Mouse (Mus musculus) liver, adult 2 months (tissue): ENCODE data around the gene Cldn17. TPM values are rescaled to one million over a fixed set of nuclear protein-coding genes. Genes with fewer than 3 reads are reported as not detected.

ENCODE experiments used
- DNase-seq: peaks from one replicate; pipeline ENCODE4 v3.0.0-alpha.2; 2011; ENCODE audit warnings: low read depth, low spot score; ENCODE audit errors: extremely low read depth
- H3K27ac ChIP-seq: fragments of 200-500 bp; replicated peaks from 2 replicates; pipeline ENCODE4 v1.5.1; 2012; ENCODE audit warnings: low read depth, mild to moderate bottlenecking, control low read depth, inconsistent platforms, low read length; ENCODE audit not compliant: insufficient read depth
- H3K27me3 ChIP-seq: fragments of 200-500 bp; 2 replicates; pipeline ENCODE4 v1.6.1; 2012; ENCODE audit warnings: mild to moderate bottlenecking, moderate library complexity, low read length, inconsistent platforms; ENCODE audit not compliant: control insufficient read depth, insufficient read depth
- H3K36me3 ChIP-seq: fragments of 200-500 bp; 2 replicates; pipeline ENCODE4 v1.6.1; 2012; ENCODE audit warnings: low read length, inconsistent platforms; ENCODE audit not compliant: control insufficient read depth, insufficient read depth
- H3K4me1 ChIP-seq: fragments of 200-500 bp; 2 replicates; pipeline ENCODE4 v1.6.1; 2011; ENCODE audit warnings: low read length; ENCODE audit not compliant: control insufficient read depth, insufficient read depth
- H3K4me3 ChIP-seq: fragments of 200-500 bp; 2 replicates; pipeline ENCODE4 v1.5.1; 2011; ENCODE audit warnings: low read depth, mild to moderate bottlenecking, control low read depth, low read length, moderate library complexity; ENCODE audit not compliant: insufficient read depth
- H3K79me2 ChIP-seq: fragments of 200-500 bp; 2 replicates; pipeline ENCODE4 v1.6.1; 2012; ENCODE audit warnings: inconsistent platforms, mild to moderate bottlenecking, low read length, moderate library complexity; ENCODE audit not compliant: control insufficient read depth, insufficient read depth
- H3K9ac ChIP-seq: fragments of 200-500 bp; 2 replicates; pipeline ENCODE4 v1.6.1; 2012; ENCODE audit warnings: low read depth, mild to moderate bottlenecking, control low read depth, inconsistent platforms, low read length
- CTCF ChIP-seq: fragments of 200-500 bp; IDR thresholded peaks from 2 replicates; pipeline ENCODE4 v1.5.1; 2011; ENCODE audit warnings: low read depth, low read length, control low read depth
- POLR2A ChIP-seq: fragments of 200-500 bp; IDR thresholded peaks from 2 replicates; pipeline ENCODE4 v1.6.1; 2011; ENCODE audit warnings: low read length, control low read depth; ENCODE audit not compliant: insufficient read depth; ENCODE audit errors: extremely low read depth
- WGBS: fragments of 180-500 bp; shearing (Covaris S2); methylation state at CpG from one replicate; pipeline ENCODE4 v1.1.7; 2018; 5-methylcytosine and 5-hydroxymethylcytosine counted together
- polyA plus RNA-seq: library from polyadenylated mRNA; depleted of rRNA; stranded (reverse); fragments of >200 nt; gene quantifications from 2 replicates; pipeline ENCODE4 v1.2.3, GENCODE M21; 2012; rRNA removed
- total RNA-seq: library from RNA; depleted of rRNA; stranded (reverse); fragments of >200 nt; gene quantifications from 2 replicates; pipeline ENCODE4 v1.2.3, GENCODE M21; 2014; rRNA removed

Cldn17 gene
- total and polyA plus RNA-seq, 2 experiments, result not detected

- no peak for DNase-seq
- no peak overlapping the region for H3K27ac ChIP-seq
- H3K9ac ChIP-seq, result no peak overlapping the region
- no peaks in the 10 kb centered on the region for H3K4me1 ChIP-seq
- H3K36me3 ChIP-seq, result no peaks in the 10 kb centered on the region
- no peak for TF ChIP-seq POLR2A
- no peak overlapping the region for H3K4me3 ChIP-seq
- H3K79me2 ChIP-seq, result no peaks in the 10 kb centered on the region
- H3K27me3 ChIP-seq, result no peaks in the 10 kb centered on the region
Measured at GRCm38 (mm10) chr16:88488096-88488495, 18.7 kb downstream of the Cldn17 start.

- Histone ChIP-seq H3K79me2 (no peaks in the 10 kb centered on the region), H3K27ac (no peak overlapping the region), H3K9ac (no peak overlapping the region), H3K4me1 (no peaks in the 10 kb centered on the region), H3K4me3 (no peak overlapping the region), H3K36me3 (no peaks in the 10 kb centered on the region), H3K27me3 (no peaks in the 10 kb centered on the region)
- peak; percentile 15 for DNase-seq
- TF ChIP-seq POLR2A (no peak), CTCF (no peak)
- 52% methylated on average over 3 of the region's 3 CpGs for WGBS
Measured at GRCm38 (mm10) chr16:88480011-88480774, 26.6 kb downstream of the Cldn17 start.

GRCm38 (mm10) chr16:88463235-88463634 is 43.5 kb downstream of the Cldn17 start:
- Histone ChIP-seq H3K36me3 (no peaks in the 10 kb centered on the region), H3K27me3 (no peaks in the 10 kb centered on the region), H3K4me1 (no peaks in the 10 kb centered on the region), H3K4me3 (no peak overlapping the region), H3K27ac (no peak overlapping the region), H3K9ac (no peak overlapping the region), H3K79me2 (no peaks in the 10 kb centered on the region)
- WGBS, result 92% methylated on average over 3 of the region's 3 CpGs
- DNase-seq, result no peak
- TF ChIP-seq CTCF, result no peak
- TF ChIP-seq POLR2A, result no peak

Other genes starting within 250 kb of the Cldn17 start
- not detected in 2 replicates for gene Grik1, start 216.7 kb downstream of the Cldn17 start, total RNA-seq
- gene Grik1, start 216.7 kb downstream of the Cldn17 start, polyA plus RNA-seq, result not detected in 2 replicates
- gene Cldn8, start 56.2 kb upstream of the Cldn17 start, total RNA-seq, result 0.13 and 0.37 TPM in 2 replicates
- gene Cldn8, start 56.2 kb upstream of the Cldn17 start, polyA plus RNA-seq, result 0.05 TPM in 1 of 2 replicates, not detected in the other
- not detected in 2 replicates for gene Krtap24-1, start 105.3 kb upstream of the Cldn17 start, total RNA-seq
- not detected in 2 replicates for gene Krtap24-1, start 105.3 kb upstream of the Cldn17 start, polyA plus RNA-seq
- gene 2310079G19Rik, start 120.7 kb upstream of the Cldn17 start, total RNA-seq, result not detected in 2 replicates
- not detected in 2 replicates for gene 2310079G19Rik, start 120.7 kb upstream of the Cldn17 start, polyA plus RNA-seq
- not detected in 2 replicates for gene Krtap26-1, start 140.8 kb upstream of the Cldn17 start, total RNA-seq
- gene Krtap26-1, start 140.8 kb upstream of the Cldn17 start, polyA plus RNA-seq, result not detected in 2 replicates
- not detected in 2 replicates for gene Krtap27-1, start 164.7 kb upstream of the Cldn17 start, total RNA-seq
- gene Krtap27-1, start 164.7 kb upstream of the Cldn17 start, polyA plus RNA-seq, result not detected in 2 replicates
- not detected in 2 replicates for gene 2310061N02Rik, start 201.0 kb upstream of the Cldn17 start, total RNA-seq
- not detected in 2 replicates for gene 2310061N02Rik, start 201.0 kb upstream of the Cldn17 start, polyA plus RNA-seq
- not detected in 2 replicates for gene Krtap13-1, start 221.9 kb upstream of the Cldn17 start, total RNA-seq
- not detected in 2 replicates for gene Krtap13-1, start 221.9 kb upstream of the Cldn17 start, polyA plus RNA-seq
- not detected in 2 replicates for gene Krtap13, start 244.7 kb upstream of the Cldn17 start, total RNA-seq
- gene Krtap13, start 244.7 kb upstream of the Cldn17 start, polyA plus RNA-seq, result not detected in 2 replicates